Mouse (Mus musculus) limb, embryonic 14.5 days (tissue): ENCODE results near the gene Ilk. TPM values are rescaled to one million over a fixed set of nuclear protein-coding genes. Genes with fewer than 3 reads are reported as not detected.

ENCODE experiments used
- ATAC-seq: fragments of 200-750 bp; cut with Nextera tagmentation; 2 replicates; pipeline ENCODE4 v1.8.0; 2017; ENCODE audit warnings: low read depth, moderate number of reproducible peaks, moderate TSS enrichment; ENCODE audit not compliant: low FRiP score
- DNase-seq: peaks from one replicate; pipeline ENCODE4 v3.0.0-alpha.2; 2015; ENCODE audit warnings: low spot score
- H3K27ac ChIP-seq: fragments of 300-500 bp; sonication (generic); replicated peaks from 2 replicates; pipeline ENCODE4 v1.5.1; 2014; ENCODE audit warnings: low read depth, mild to moderate bottlenecking, low read length, moderate library complexity, mixed read lengths
- H3K27me3 ChIP-seq: fragments of 300-500 bp; sonication (generic); 2 replicates; pipeline ENCODE4 v1.6.1; 2014; ENCODE audit warnings: low read length, mixed read lengths; ENCODE audit not compliant: control insufficient read depth, insufficient read depth
- H3K36me3 ChIP-seq: fragments of 300-500 bp; sonication (generic); 2 replicates; pipeline ENCODE4 v1.6.1; 2014; ENCODE audit warnings: mild to moderate bottlenecking, low read length, moderate library complexity, mixed read lengths; ENCODE audit not compliant: control insufficient read depth, insufficient read depth
- H3K4me1 ChIP-seq: fragments of 300-500 bp; sonication (generic); 2 replicates; pipeline ENCODE4 v1.6.1; 2014; ENCODE audit warnings: antibody characterized with exemption, low read length, mixed read lengths; ENCODE audit not compliant: control insufficient read depth, insufficient read depth
- H3K4me2 ChIP-seq: fragments of 300-500 bp; sonication (generic); replicated peaks from 2 replicates; pipeline ENCODE4 v1.6.1; 2014; ENCODE audit warnings: low read depth, mild to moderate bottlenecking, low read length, moderate library complexity; ENCODE audit not compliant: severe bottlenecking
- H3K4me3 ChIP-seq: fragments of 300-500 bp; sonication (generic); replicated peaks from 2 replicates; pipeline ENCODE4 v1.5.1; 2014; ENCODE audit warnings: low read length
- H3K9ac ChIP-seq: fragments of 300-500 bp; sonication (generic); 2 replicates; pipeline ENCODE4 v1.6.1; 2014; ENCODE audit warnings: mild to moderate bottlenecking, low read depth, low read length, moderate library complexity; ENCODE audit not compliant: severe bottlenecking
- H3K9me3 ChIP-seq: fragments of 300-500 bp; sonication (generic); 2 replicates; pipeline ENCODE4 v1.6.1; 2016; ENCODE audit warnings: low read length; ENCODE audit not compliant: control insufficient read depth
- POLR2A ChIP-seq: fragments of 200-500 bp; IDR thresholded peaks from 2 replicates; pipeline ENCODE4 v1.8.0; 2012; ENCODE audit warnings: inconsistent platforms, mild to moderate bottlenecking, moderate library complexity, borderline replicate concordance; ENCODE audit not compliant: insufficient read depth, insufficient read length; ENCODE audit errors: extremely low read depth
- WGBS: fragments of 180-500 bp; shearing (Covaris S2); extraction: QIAGEN DNeasy Blood & Tissue Kit; methylation state at CpG from one replicate; pipeline ENCODE4 v1.1.7; 2014; 5-methylcytosine and 5-hydroxymethylcytosine counted together
- polyA plus RNA-seq, 2 experiments: library from polyadenylated mRNA; depleted of rRNA in 1 of 2; stranded (reverse) in 1 of 2; unstranded in 1 of 2; fragments of >200 nt; fragmentation: Nextera tagmentation in 1 of 2; extraction: Ambion mirVana in 1 of 2; gene quantifications; 2 replicates each; pipeline versions ENCODE4 v1.2.1 to v1.2.3; 2012 to 2014

Gene Ilk
- polyA plus RNA-seq, 2 experiments: 333 to 358 TPM

DNA sequence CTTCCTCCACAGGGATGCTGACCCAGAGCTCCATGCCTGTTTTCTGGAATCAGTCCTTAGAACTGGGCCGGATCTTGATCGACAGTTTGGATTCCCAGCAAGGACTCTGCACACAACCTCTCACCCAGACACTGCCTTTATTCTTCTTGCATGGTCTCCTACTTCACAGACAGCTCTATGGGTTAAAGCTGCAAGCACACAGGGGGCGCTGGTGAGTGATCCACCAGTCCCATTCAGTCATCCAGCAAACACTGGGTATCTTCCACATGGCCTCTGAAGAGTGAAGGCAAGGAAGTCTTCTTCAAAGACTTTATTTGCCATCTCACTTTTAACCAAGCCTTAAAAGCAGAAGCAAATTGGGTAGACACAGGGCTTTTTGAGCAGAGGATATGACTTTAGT lies 21.0 kb upstream of the Ilk start:
- Histone ChIP-seq H3K4me1 (no peaks in the 10 kb centered on the region), H3K27me3 (no peaks in the 10 kb centered on the region), H3K27ac (no peak overlapping the region), H3K9ac (no peak overlapping the region), H3K4me3 (no peak overlapping the region), H3K9me3 (no peaks in the 10 kb centered on the region), H3K4me2 (no peak overlapping the region), H3K36me3 (no peaks in the 10 kb centered on the region)
- TF ChIP-seq POLR2A: no peak
- no peak for DNase-seq
- 63% methylated on average over 3 of the region's 3 CpGs for WGBS
- ATAC-seq: no peak

DNA sequence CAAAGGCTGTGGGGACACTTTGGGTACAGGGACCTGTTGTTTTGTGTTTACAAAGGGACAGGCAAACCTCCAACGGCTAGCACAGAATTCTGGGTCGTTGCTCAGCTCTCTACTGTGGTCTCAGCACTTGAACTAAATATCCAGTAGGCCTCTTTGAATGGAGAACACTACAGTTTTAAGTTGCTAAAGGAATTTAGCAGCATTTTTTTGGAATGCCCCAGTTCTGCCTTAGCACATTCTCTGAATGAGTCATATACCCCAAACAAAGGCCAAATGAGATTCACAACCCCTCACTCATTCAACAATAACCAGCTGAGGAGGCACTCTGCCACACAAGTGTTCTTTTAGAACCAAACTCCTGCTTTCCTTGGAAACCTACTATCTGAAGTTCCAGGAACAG lies 14.5 kb upstream of the Ilk start:
- no peaks in the 10 kb centered on the region for H3K9me3 ChIP-seq
- H3K4me3 ChIP-seq: no peak overlapping the region
- ATAC-seq (no peak), DNase-seq (no peak)
- H3K27ac ChIP-seq: no peak overlapping the region
- H3K9ac ChIP-seq: no peak overlapping the region
- no peaks in the 10 kb centered on the region for H3K27me3 ChIP-seq
- TF ChIP-seq POLR2A: no peak
- WGBS: 73% methylated on average over 2 of the region's 2 CpGs
- no peaks in the 10 kb centered on the region for H3K36me3 ChIP-seq
- no peaks in the 10 kb centered on the region for H3K4me1 ChIP-seq
- H3K4me2 ChIP-seq: no peak overlapping the region

DNA sequence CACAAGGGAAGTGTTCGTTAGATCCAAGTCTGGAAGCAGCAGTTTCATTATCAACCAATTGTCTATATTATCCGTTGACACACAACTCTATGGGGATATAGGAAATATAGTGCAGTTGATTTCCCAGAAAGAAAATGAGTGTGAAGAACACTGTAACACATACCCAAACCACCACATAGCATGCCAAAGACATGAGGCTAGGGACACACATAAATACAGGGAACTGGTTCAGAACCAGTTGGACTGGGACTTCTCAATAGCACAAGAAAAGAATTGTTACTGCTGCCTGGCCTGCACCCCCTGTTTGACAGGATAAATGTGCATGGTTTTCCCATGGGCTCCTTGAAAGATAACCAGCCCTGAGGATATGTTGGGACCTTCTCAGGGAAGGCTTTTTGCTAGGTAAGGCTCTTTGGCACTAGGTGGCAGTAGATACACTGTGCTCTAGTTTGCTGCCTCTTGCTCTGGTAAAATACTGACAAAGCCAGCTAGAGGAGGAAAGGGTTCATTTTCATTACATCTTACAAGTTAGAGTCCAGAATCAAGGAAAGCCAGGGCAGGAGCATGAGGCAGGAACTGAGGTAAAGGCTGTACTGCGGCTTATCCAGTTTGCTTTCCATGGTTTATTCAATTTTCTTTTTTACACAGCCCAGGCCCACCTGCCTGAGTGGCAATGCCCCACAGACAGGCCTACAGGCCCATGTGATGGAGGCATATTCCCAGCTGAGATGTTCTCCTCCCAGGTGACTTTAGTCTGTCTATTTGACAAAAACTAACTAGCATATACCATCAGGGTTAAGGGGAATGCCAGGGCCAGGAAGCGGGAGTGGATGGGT lies 10.0 kb upstream of the Ilk start:
- H3K27ac ChIP-seq: no peak overlapping the region
- TF ChIP-seq POLR2A: no peak
- DNase-seq (peak; percentile 76), ATAC-seq (peak; percentile 77; the same call in 1 of the 2 replicates)
- H3K9me3 ChIP-seq: no peaks in the 10 kb centered on the region
- no peak overlapping the region for H3K9ac ChIP-seq
- H3K27me3 ChIP-seq: no peaks in the 10 kb centered on the region
- 71% methylated on average over 4 of the region's 4 CpGs for WGBS
- H3K36me3 ChIP-seq: peaks cover 15% of the 10 kb centered on the region
- H3K4me1 ChIP-seq: no peaks in the 10 kb centered on the region
- no peak overlapping the region for H3K4me2 ChIP-seq
- no peak overlapping the region for H3K4me3 ChIP-seq

DNA sequence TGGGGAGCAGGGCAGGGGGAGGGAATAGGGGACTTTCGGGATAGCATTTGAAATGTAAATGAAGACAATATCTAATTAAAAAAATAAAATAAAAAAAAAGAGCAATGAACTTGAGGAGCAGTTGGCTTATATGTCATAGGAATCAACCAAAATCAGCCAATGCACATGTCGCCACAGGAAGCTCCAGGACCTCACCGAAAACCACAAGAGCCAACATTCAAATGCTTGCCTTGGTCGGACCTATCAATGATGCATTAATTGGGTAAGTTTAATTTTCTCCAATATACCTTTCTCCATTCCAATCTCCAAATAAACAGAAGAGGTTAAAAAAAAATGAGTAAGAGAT lies 9.4 kb upstream of the Ilk start:
- Histone ChIP-seq H3K27me3 (no peaks in the 10 kb centered on the region), H3K9me3 (no peaks in the 10 kb centered on the region), H3K4me3 (no peak overlapping the region), H3K9ac (no peak overlapping the region), H3K4me1 (no peaks in the 10 kb centered on the region), H3K36me3 (peaks cover 21% of the 10 kb centered on the region), H3K27ac (no peak overlapping the region), H3K4me2 (no peak overlapping the region)
- no peak for DNase-seq
- no peak for ATAC-seq
- WGBS: 90% methylated on average over 4 of the region's 4 CpGs
- TF ChIP-seq POLR2A: no peak

DNA sequence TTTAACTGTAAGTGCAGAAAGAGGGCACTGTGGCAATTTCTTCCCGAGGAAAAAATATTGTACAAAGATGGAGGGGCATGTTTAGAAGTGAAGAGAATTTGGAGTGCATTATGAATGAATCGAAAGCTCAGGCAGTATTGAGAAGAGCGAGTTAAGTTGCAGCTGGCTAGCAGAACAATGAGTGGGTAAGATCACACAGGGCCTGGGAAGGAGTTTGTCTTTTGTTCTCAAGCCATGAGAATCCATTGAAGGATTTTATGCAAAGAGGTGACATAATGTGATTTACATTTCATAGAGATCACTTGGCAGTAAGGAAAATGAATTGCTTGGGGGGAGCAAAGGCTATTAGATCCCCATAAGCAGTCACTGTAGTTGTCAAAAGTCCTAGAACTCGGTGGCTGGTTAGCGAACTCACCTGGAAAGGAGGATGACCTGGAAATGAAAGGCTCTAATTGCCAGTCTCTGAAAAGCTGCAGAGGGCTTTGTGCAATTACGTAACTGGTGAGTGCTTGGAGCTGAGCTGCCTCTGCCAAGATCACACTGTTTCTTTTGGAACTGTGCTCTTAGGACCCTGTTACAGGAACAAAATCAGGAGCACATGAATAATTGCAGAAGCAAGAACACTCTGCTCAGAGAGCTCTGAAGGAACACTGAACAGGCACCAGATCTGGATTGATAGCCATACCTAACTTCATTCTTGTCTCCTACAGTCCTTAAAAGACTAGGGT lies 7.5 kb upstream of the Ilk start:
- TF ChIP-seq POLR2A: no peak
- 78% methylated on average over 6 of the region's 6 CpGs for WGBS
- Histone ChIP-seq H3K27ac (peak overlapping the region; percentile 48), H3K4me2 (no peak overlapping the region), H3K4me3 (no peak overlapping the region), H3K9me3 (no peaks in the 10 kb centered on the region), H3K9ac (no peak overlapping the region), H3K36me3 (peaks cover 40% of the 10 kb centered on the region), H3K27me3 (no peaks in the 10 kb centered on the region), H3K4me1 (no peaks in the 10 kb centered on the region)
- DNase-seq (no peak), ATAC-seq (no peak)
